Mouse (Mus musculus) hindbrain, embryonic 10.5 days (tissue): Measurements from ENCODE around the gene Pgam2. TPM values are rescaled to one million over a fixed set of nuclear protein-coding genes. Genes with fewer than 3 reads are reported as not detected.

Source experiments
- DNase-seq: peaks from one replicate; pipeline ENCODE4 v3.0.0-alpha.2; 2017; ENCODE audit warnings: low spot score
- H3K27ac ChIP-seq: fragments of 300-500 bp; sonication (generic); 2 replicates; pipeline ENCODE4 v1.5.1; 2016; ENCODE audit warnings: mild to moderate bottlenecking, moderate library complexity
- H3K27me3 ChIP-seq: fragments of 300-500 bp; sonication (generic); 2 replicates; pipeline ENCODE4 v1.6.1; 2016; ENCODE audit warnings: mild to moderate bottlenecking; ENCODE audit not compliant: poor library complexity, insufficient read depth, severe bottlenecking
- H3K36me3 ChIP-seq: fragments of 300-500 bp; sonication (generic); 2 replicates; pipeline ENCODE4 v1.6.1; 2016; ENCODE audit warnings: mild to moderate bottlenecking, moderate library complexity
- H3K4me1 ChIP-seq: fragments of 300-500 bp; sonication (generic); replicated peaks from 2 replicates; pipeline ENCODE4 v1.6.1; 2016; ENCODE audit warnings: mild to moderate bottlenecking
- H3K4me3 ChIP-seq: fragments of 300-500 bp; sonication (generic); 2 replicates; pipeline ENCODE4 v1.5.1; 2016; ENCODE audit warnings: mild to moderate bottlenecking, moderate library complexity
- H3K9me3 ChIP-seq: fragments of 300-500 bp; sonication (generic); 2 replicates; pipeline ENCODE4 v1.6.1; 2016; ENCODE audit warnings: mild to moderate bottlenecking, moderate library complexity
- WGBS: fragments of 180-500 bp; shearing (Covaris S2); methylation state at CpG from one replicate; pipeline ENCODE4 v1.1.7; 2016; 5-methylcytosine and 5-hydroxymethylcytosine counted together
- polyA plus RNA-seq: library from polyadenylated mRNA; unstranded; fragments of >200 nt; fragmentation: Nextera tagmentation; extraction: Ambion mirVana; gene quantifications from 2 replicates; pipeline ENCODE4 v1.2.1, GENCODE M21; 2016

The Pgam2 gene
- polyA plus RNA-seq = 5.7 and 6.5 TPM in 2 replicates

DNA sequence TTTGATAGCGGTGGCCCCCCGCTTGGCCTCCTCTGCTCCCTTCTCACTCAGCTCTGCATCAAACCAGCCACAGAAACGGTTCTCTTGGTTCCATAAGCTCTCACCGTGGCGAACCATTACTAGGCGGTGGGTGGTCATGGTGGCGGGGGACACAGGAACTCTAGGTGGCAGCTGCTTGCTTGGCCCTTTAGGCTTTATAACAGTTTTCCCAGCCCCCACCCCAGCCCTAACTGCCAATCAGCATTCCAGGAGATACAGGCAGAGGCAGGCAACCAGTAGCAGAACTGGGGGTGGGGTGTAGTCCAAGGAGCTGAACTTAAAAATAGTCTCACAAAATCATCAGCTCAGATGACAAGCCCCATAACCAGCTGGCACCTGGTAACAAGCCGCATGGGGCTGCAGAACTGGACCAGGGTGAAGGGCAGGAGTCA lies at the start of gene Pgam2:
Gene Pgam2, minus strand, starts transcription at position 183 of the 431 bp plus-strand sequence.
- H3K4me1 ChIP-seq = peaks cover 16% of the 10 kb centered on the region
- no peak within 1 kb of the TSS for H3K27ac ChIP-seq
- 49% methylated on average over 8 of the region's 8 CpGs for WGBS
- H3K36me3 ChIP-seq = peaks cover 35% of the 10 kb centered on the region
- H3K4me3 ChIP-seq = no peak within 1 kb of the TSS
- DNase-seq = no peak
- no peaks in the 10 kb centered on the region for H3K27me3 ChIP-seq
- no peaks in the 10 kb centered on the region for H3K9me3 ChIP-seq

GRCm38 (mm10) chr11:5852314-5852713 lies 48.8 kb upstream of the Pgam2 start:
- no peaks in the 10 kb centered on the region for H3K36me3 ChIP-seq
- no peak overlapping the region for H3K27ac ChIP-seq
- no peak overlapping the region for H3K4me3 ChIP-seq
- H3K9me3 ChIP-seq = no peaks in the 10 kb centered on the region
- peaks cover 19% of the 10 kb centered on the region; the same call in 1 of the 2 replicates for H3K4me1 ChIP-seq
- no peaks in the 10 kb centered on the region for H3K27me3 ChIP-seq
- 45% methylated on average over 1 of the region's 1 CpGs for WGBS
- no peak for DNase-seq

GRCm38 (mm10) chr11:5851021-5851736 lies 47.6 kb upstream of the Pgam2 start:
- Histone ChIP-seq H3K9me3 (peaks cover 4% of the 10 kb centered on the region; the same call in 1 of the 2 replicates), H3K4me1 (peaks cover 19% of the 10 kb centered on the region; the same call in 1 of the 2 replicates), H3K27me3 (no peaks in the 10 kb centered on the region), H3K36me3 (no peaks in the 10 kb centered on the region), H3K4me3 (no peak overlapping the region), H3K27ac (no peak overlapping the region)
- 66% methylated on average over 4 of the region's 4 CpGs for WGBS
- no peak for DNase-seq

- H3K4me1 ChIP-seq = peaks cover 15% of the 10 kb centered on the region; the same call in 1 of the 2 replicates
- H3K9me3 ChIP-seq = peaks cover 4% of the 10 kb centered on the region; the same call in 1 of the 2 replicates
- H3K4me3 ChIP-seq = no peak overlapping the region
- H3K27ac ChIP-seq = no peak overlapping the region
- DNase-seq = no peak
- 77% methylated on average over 5 of the region's 5 CpGs for WGBS
- no peaks in the 10 kb centered on the region for H3K27me3 ChIP-seq
- no peaks in the 10 kb centered on the region for H3K36me3 ChIP-seq
These were observed 46.9 kb upstream of the Pgam2 start for GRCm38 (mm10) chr11:5850452-5850851.

- H3K27ac ChIP-seq = no peak overlapping the region; the same call in 1 of the 2 replicates
- 79% methylated on average over 2 of the region's 2 CpGs for WGBS
- no peak for DNase-seq
- H3K36me3 ChIP-seq = no peaks in the 10 kb centered on the region
- no peaks in the 10 kb centered on the region for H3K27me3 ChIP-seq
- no peak overlapping the region for H3K4me3 ChIP-seq
- H3K9me3 ChIP-seq = peaks cover 4% of the 10 kb centered on the region; the same call in 1 of the 2 replicates
- peaks cover 15% of the 10 kb centered on the region; the same call in 1 of the 2 replicates for H3K4me1 ChIP-seq
These were observed 45.8 kb upstream of the Pgam2 start for GRCm38 (mm10) chr11:5849316-5849715.

GRCm38 (mm10) chr11:5848741-5849140 lies 45.2 kb upstream of the Pgam2 start:
- Histone ChIP-seq H3K27ac (no peak overlapping the region; the same call in 1 of the 2 replicates), H3K9me3 (peaks cover 4% of the 10 kb centered on the region; the same call in 1 of the 2 replicates), H3K4me1 (peaks cover 15% of the 10 kb centered on the region; the same call in 1 of the 2 replicates), H3K27me3 (no peaks in the 10 kb centered on the region), H3K36me3 (no peaks in the 10 kb centered on the region), H3K4me3 (no peak overlapping the region)
- WGBS = 60% methylated on average over 6 of the region's 6 CpGs
- peak; percentile 12 for DNase-seq

GRCm38 (mm10) chr11:5846639-5847345 lies 43.3 kb upstream of the Pgam2 start:
- peaks cover 9% of the 10 kb centered on the region; the same call in 1 of the 2 replicates for H3K9me3 ChIP-seq
- H3K27me3 ChIP-seq = no peaks in the 10 kb centered on the region
- H3K4me1 ChIP-seq = peaks cover 11% of the 10 kb centered on the region; the same call in 1 of the 2 replicates
- 73% methylated on average over 7 of the region's 7 CpGs for WGBS
- H3K27ac ChIP-seq = no peak overlapping the region
- H3K36me3 ChIP-seq = no peaks in the 10 kb centered on the region
- no peak overlapping the region for H3K4me3 ChIP-seq
- DNase-seq = no peak

GRCm38 (mm10) chr11:5843131-5843530 lies 39.6 kb upstream of the Pgam2 start:
- WGBS = 91% methylated on average over 3 of the region's 3 CpGs
- no peaks in the 10 kb centered on the region for H3K27me3 ChIP-seq
- H3K4me3 ChIP-seq = no peak overlapping the region
- H3K4me1 ChIP-seq = no peaks in the 10 kb centered on the region
- no peaks in the 10 kb centered on the region for H3K36me3 ChIP-seq
- H3K27ac ChIP-seq = no peak overlapping the region
- DNase-seq = no peak
- H3K9me3 ChIP-seq = peaks cover 9% of the 10 kb centered on the region; the same call in 1 of the 2 replicates

- Histone ChIP-seq H3K36me3 (no peaks in the 10 kb centered on the region), H3K4me3 (no peak overlapping the region), H3K27me3 (no peaks in the 10 kb centered on the region), H3K27ac (no peak overlapping the region), H3K9me3 (0 out of 2 replicates have a peak, but pooled peaks cover 5% of the 10 kb centered on the region), H3K4me1 (peaks cover 7% of the 10 kb centered on the region)
- DNase-seq = no peak
- WGBS = 95% methylated on average over 2 of the region's 2 CpGs
These were observed 38.2 kb upstream of the Pgam2 start for GRCm38 (mm10) chr11:5841751-5842150.

DNA sequence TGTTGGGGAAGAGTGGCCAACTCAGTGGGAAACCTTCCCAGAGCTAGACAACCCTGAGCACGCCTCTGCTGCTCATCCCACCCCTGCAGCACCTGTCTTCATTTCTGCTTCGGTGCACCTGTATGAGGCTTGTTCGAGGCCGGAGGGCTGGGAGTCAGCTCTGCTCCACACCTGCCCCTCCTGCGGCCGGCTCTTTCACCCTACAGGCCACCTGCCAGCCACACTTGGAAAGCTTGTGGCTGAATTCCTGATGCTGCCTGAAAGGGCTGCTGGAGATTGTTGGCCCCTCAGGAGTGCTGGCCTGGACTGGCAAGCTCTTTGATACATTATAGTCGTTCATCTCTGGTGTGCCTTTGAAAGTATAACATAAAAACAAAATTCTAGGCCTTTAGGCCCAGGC lies 36.8 kb upstream of the Pgam2 start:
- no peaks in the 10 kb centered on the region for H3K27me3 ChIP-seq
- no peak overlapping the region for H3K27ac ChIP-seq
- DNase-seq = no peak
- H3K4me1 ChIP-seq = peaks cover 15% of the 10 kb centered on the region
- peaks cover under 1% of the 10 kb centered on the region; the same call in 1 of the 2 replicates for H3K36me3 ChIP-seq
- WGBS = 84% methylated on average over 7 of the region's 7 CpGs
- 0 out of 2 replicates have a peak, but pooled peaks cover 5% of the 10 kb centered on the region for H3K9me3 ChIP-seq
- H3K4me3 ChIP-seq = no peak overlapping the region

DNA sequence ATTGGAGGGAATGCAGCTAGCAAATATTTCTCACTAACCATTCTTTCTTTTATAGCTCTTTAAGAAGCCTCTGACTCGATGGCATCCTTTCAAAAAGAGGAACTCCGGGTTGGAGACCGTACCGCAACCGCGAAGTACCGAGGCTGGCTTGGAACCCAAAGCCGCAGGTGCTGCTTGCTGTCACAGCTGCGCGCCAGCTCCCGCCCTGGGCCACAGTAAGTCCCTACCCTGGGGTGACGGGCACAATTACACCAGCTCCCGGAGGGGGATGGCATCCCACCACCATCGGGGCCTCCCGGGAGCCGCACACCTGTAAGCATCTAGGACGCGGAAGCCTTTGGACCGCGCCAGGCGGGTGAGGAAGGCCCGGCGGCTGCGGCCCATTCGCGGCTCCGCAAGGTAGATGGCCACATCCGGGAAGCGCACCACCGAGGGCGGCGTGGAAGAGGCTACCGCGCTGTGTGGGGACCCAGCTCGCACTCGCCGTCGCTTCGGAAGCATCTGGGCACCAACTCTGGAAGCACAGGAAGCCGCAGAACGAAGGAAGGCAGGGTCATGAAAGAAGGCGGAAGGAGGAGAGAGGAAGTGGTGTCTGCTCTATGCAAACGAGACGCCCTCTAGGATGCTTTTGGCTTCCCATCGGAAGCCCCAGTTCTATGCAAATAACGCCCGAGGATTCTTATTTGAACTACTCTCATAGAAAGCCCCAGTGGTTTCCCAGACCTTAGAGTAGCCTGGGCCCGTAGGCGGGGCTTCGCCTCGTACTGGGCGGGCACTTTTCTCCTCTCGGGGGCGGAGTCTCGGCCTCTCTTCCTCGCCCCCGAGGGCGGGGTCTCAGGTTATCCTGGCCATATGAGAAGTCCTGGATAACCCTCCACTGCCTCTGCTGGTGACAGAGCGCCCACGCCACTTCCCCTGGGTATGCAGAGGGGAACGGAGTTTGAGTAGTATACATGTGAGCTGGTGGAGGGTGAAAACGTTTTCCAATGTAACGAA lies 34.0 kb upstream of the Pgam2 start, which contains the start of gene Polm:
Gene Polm, minus strand, starts transcription at position 766 of the 996 bp plus-strand sequence.
- under 1% methylated on average over 63 of the region's 63 CpGs for WGBS
- Histone ChIP-seq H3K36me3 (peaks cover 25% of the 10 kb centered on the region), H3K4me1 (peaks cover 15% of the 10 kb centered on the region), H3K27ac (peak within 1 kb of the TSS; percentile 88), H3K4me3 (peak within 1 kb of the TSS; percentile 68), H3K9me3 (no peaks in the 10 kb centered on the region), H3K27me3 (no peaks in the 10 kb centered on the region)
- DNase-seq = peak; percentile 93

- Histone ChIP-seq H3K36me3 (peaks cover 40% of the 10 kb centered on the region), H3K9me3 (no peaks in the 10 kb centered on the region), H3K27me3 (no peaks in the 10 kb centered on the region), H3K4me1 (peaks cover 15% of the 10 kb centered on the region), H3K27ac (no peak overlapping the region), H3K4me3 (no peak overlapping the region)
- WGBS = 50% methylated on average over 1 of the region's 1 CpGs
- peak; percentile 15 for DNase-seq
These were observed 32.6 kb upstream of the Pgam2 start for GRCm38 (mm10) chr11:5836126-5836525.
